Mouse (Mus musculus) midbrain, embryonic 12.5 days (tissue): ENCODE measurements around the gene Gm10715. TPM values are rescaled to one million over a fixed set of nuclear protein-coding genes. Genes with fewer than 3 reads are reported as not detected.
"Not testable (repeated sequence)": the region's sequence is repeated elsewhere in the genome, so short reads cannot be mapped to it uniquely, and the experiment has no call there.

Experiments used
- ATAC-seq: fragments of 200-750 bp; cut with Nextera tagmentation; 2 replicates; pipeline ENCODE4 v1.8.0; 2017; ENCODE audit warnings: low read depth, moderate TSS enrichment, moderate library complexity; ENCODE audit not compliant: low FRiP score
- H3K27ac ChIP-seq: fragments of 300-500 bp; sonication (generic); replicated peaks from 2 replicates; pipeline ENCODE4 v1.5.1; 2016; ENCODE audit warnings: mild to moderate bottlenecking
- H3K27me3 ChIP-seq: fragments of 300-500 bp; sonication (generic); 2 replicates; pipeline ENCODE4 v1.6.1; 2016; ENCODE audit warnings: mild to moderate bottlenecking
- H3K36me3 ChIP-seq: fragments of 300-500 bp; sonication (generic); 2 replicates; pipeline ENCODE4 v1.6.1; 2016
- H3K4me1 ChIP-seq: fragments of 300-500 bp; sonication (generic); 2 replicates; pipeline ENCODE4 v1.6.1; 2016
- H3K4me2 ChIP-seq: fragments of 300-500 bp; sonication (generic); replicated peaks from 2 replicates; pipeline ENCODE4 v1.6.1; 2016; ENCODE audit warnings: mild to moderate bottlenecking, moderate library complexity
- H3K4me3 ChIP-seq: fragments of 300-500 bp; sonication (generic); 2 replicates; pipeline ENCODE4 v1.5.1; 2016; ENCODE audit warnings: mild to moderate bottlenecking
- H3K9ac ChIP-seq: fragments of 300-500 bp; sonication (generic); replicated peaks from 2 replicates; pipeline ENCODE4 v1.6.1; 2016; ENCODE audit warnings: mild to moderate bottlenecking, moderate library complexity
- H3K9me3 ChIP-seq: fragments of 300-500 bp; sonication (generic); 2 replicates; pipeline ENCODE4 v1.6.1; 2016; ENCODE audit warnings: mild to moderate bottlenecking
- WGBS: fragments of 180-500 bp; shearing (Covaris S2); methylation state at CpG from one replicate; pipeline ENCODE4 v1.1.7; 2016; 5-methylcytosine and 5-hydroxymethylcytosine counted together
- polyA plus RNA-seq: library from polyadenylated mRNA; unstranded; fragments of >200 nt; fragmentation: Nextera tagmentation; extraction: Ambion mirVana; gene quantifications from 2 replicates; pipeline ENCODE4 v1.2.1, GENCODE M21; 2016

Gm10715 gene
- not detected in 2 replicates for polyA plus RNA-seq

GRCm38 (mm10) chr9:3036577-3036976 is at the start of gene Gm10715:
TSS of gene Gm10715 (plus strand) at chr9:3036877.
- not testable (repeated sequence) for H3K27ac ChIP-seq, H3K4me1 ChIP-seq, ATAC-seq, H3K27me3 ChIP-seq, H3K9me3 ChIP-seq, H3K4me2 ChIP-seq, H3K4me3 ChIP-seq, H3K36me3 ChIP-seq, H3K9ac ChIP-seq
- WGBS, result 77% methylated on average over 8 of the region's 8 CpGs

GRCm38 (mm10) chr9:3000445-3000972 is 36.2 kb upstream of the Gm10715 start, which contains the start of gene Gm10722:
TSS of gene Gm10722 (plus strand) at chr9:3000922.
- WGBS, result 73% methylated on average over 12 of the region's 12 CpGs
- H3K4me1 ChIP-seq, H3K4me3 ChIP-seq, H3K4me2 ChIP-seq, H3K27ac ChIP-seq, H3K36me3 ChIP-seq, H3K27me3 ChIP-seq, ATAC-seq, H3K9me3 ChIP-seq, H3K9ac ChIP-seq: not testable (repeated sequence)

- H3K27me3 ChIP-seq, H3K36me3 ChIP-seq, H3K4me1 ChIP-seq, H3K4me3 ChIP-seq, H3K4me2 ChIP-seq, ATAC-seq, H3K27ac ChIP-seq, H3K9ac ChIP-seq, H3K9me3 ChIP-seq: not testable (repeated sequence)
- WGBS, result 66% methylated on average over 8 of the region's 8 CpGs
These were observed 35.7 kb upstream of the Gm10715 start for GRCm38 (mm10) chr9:3001006-3001405.

GRCm38 (mm10) chr9:3001948-3002659 is 34.6 kb upstream of the Gm10715 start:
- not testable (repeated sequence) for H3K27ac ChIP-seq, H3K4me1 ChIP-seq, H3K36me3 ChIP-seq, H3K4me3 ChIP-seq, H3K9me3 ChIP-seq, H3K27me3 ChIP-seq, H3K4me2 ChIP-seq
- 0 out of 2 replicates have a peak overlapping the region, but pooled peaks have one; percentile 0 for H3K9ac ChIP-seq
- ATAC-seq, result peak; percentile 87
- 67% methylated on average over 9 of the region's 11 CpGs for WGBS

- H3K36me3 ChIP-seq, H3K27me3 ChIP-seq, H3K4me2 ChIP-seq, H3K4me3 ChIP-seq, ATAC-seq, H3K9me3 ChIP-seq, H3K4me1 ChIP-seq, H3K27ac ChIP-seq: not testable (repeated sequence)
- 0 out of 2 replicates have a peak within 1 kb of the TSS, but pooled peaks have one; percentile 0 for H3K9ac ChIP-seq
- 77% methylated on average over 6 of the region's 14 CpGs for WGBS
These were observed 33.8 kb upstream of the Gm10715 start, which contains the start of gene Gm11168 for GRCm38 (mm10) chr9:3002794-3003396. TSS of gene Gm11168 (plus strand) at chr9:3003346.

- not testable (repeated sequence) for H3K9ac ChIP-seq, H3K4me3 ChIP-seq, H3K27ac ChIP-seq, H3K27me3 ChIP-seq, H3K4me2 ChIP-seq, H3K9me3 ChIP-seq, ATAC-seq, H3K36me3 ChIP-seq, H3K4me1 ChIP-seq
- WGBS, result 84% methylated on average over 1 of the region's 5 CpGs
These were observed 30.5 kb upstream of the Gm10715 start for GRCm38 (mm10) chr9:3006179-3006578.

- not testable (repeated sequence) for H3K27ac ChIP-seq, H3K4me2 ChIP-seq, H3K27me3 ChIP-seq, H3K4me1 ChIP-seq, H3K4me3 ChIP-seq, H3K9me3 ChIP-seq, H3K36me3 ChIP-seq, H3K9ac ChIP-seq
- WGBS, result 70% methylated on average over 8 of the region's 8 CpGs
- peak; percentile 77 for ATAC-seq
These were observed 30.0 kb upstream of the Gm10715 start for GRCm38 (mm10) chr9:3006636-3007035.

- H3K27me3 ChIP-seq, H3K4me2 ChIP-seq, H3K9me3 ChIP-seq, H3K4me1 ChIP-seq, H3K27ac ChIP-seq, H3K9ac ChIP-seq, H3K36me3 ChIP-seq, H3K4me3 ChIP-seq: not testable (repeated sequence)
- WGBS, result 77% methylated on average over 8 of the region's 9 CpGs
- peak; percentile 35 for ATAC-seq
These were observed 29.4 kb upstream of the Gm10715 start for GRCm38 (mm10) chr9:3007272-3007671.

GRCm38 (mm10) chr9:3009331-3009730 is 27.3 kb upstream of the Gm10715 start:
- not testable (repeated sequence) for H3K4me2 ChIP-seq, H3K9me3 ChIP-seq, H3K4me1 ChIP-seq, H3K27ac ChIP-seq, H3K4me3 ChIP-seq, H3K9ac ChIP-seq, H3K27me3 ChIP-seq, H3K36me3 ChIP-seq
- WGBS, result no CpG with 5 or more reads among the region's 5 CpGs
- peak; percentile 20 for ATAC-seq

- H3K27ac ChIP-seq, H3K4me2 ChIP-seq, H3K9me3 ChIP-seq, H3K36me3 ChIP-seq, H3K4me1 ChIP-seq, H3K4me3 ChIP-seq, H3K27me3 ChIP-seq, H3K9ac ChIP-seq, ATAC-seq: not testable (repeated sequence)
- WGBS, result 79% methylated on average over 3 of the region's 7 CpGs
These were observed 24.5 kb upstream of the Gm10715 start for GRCm38 (mm10) chr9:3012054-3012621.

- H3K4me1 ChIP-seq, H3K27me3 ChIP-seq, H3K9me3 ChIP-seq, H3K9ac ChIP-seq, H3K36me3 ChIP-seq, H3K4me2 ChIP-seq, H3K27ac ChIP-seq, H3K4me3 ChIP-seq: not testable (repeated sequence)
- WGBS, result no CpG with 5 or more reads among the region's 11 CpGs
- ATAC-seq, result peak; percentile 64
These were observed 23.9 kb upstream of the Gm10715 start, which contains the start of gene Gm10721 for GRCm38 (mm10) chr9:3012733-3013279. TSS of gene Gm10721 (plus strand) at chr9:3013140.

GRCm38 (mm10) chr9:3015354-3015753 is 21.3 kb upstream of the Gm10715 start, which contains the start of gene Gm10720:
TSS of gene Gm10720 (plus strand) at chr9:3015654.
- H3K9me3 ChIP-seq, H3K4me2 ChIP-seq, ATAC-seq, H3K4me1 ChIP-seq, H3K4me3 ChIP-seq, H3K27me3 ChIP-seq, H3K27ac ChIP-seq, H3K9ac ChIP-seq, H3K36me3 ChIP-seq: not testable (repeated sequence)
- WGBS, result 69% methylated on average over 5 of the region's 9 CpGs
